Mouse (Mus musculus) heart, postnatal 4 days (tissue): Measurements from ENCODE around the gene Srgap3. TPM values are rescaled to one million over a fixed set of nuclear protein-coding genes. Genes with fewer than 3 reads are reported as not detected.
"Not testable (repeated sequence)": the region's sequence is repeated elsewhere in the genome, so short reads cannot be mapped to it uniquely, and the experiment has no call there.

Experiments
- DNase-seq: peaks from one replicate; pipeline ENCODE4 v3.0.0; 2021
- total RNA-seq, 2 experiments: library from RNA; stranded (reverse); gene quantifications; 2 replicates each; pipeline ENCODE4 v1.2.3; 2021

Gene Srgap3
- total RNA-seq, 2 experiments from 2014 or later = 2.9 to 3.0 TPM

- no peak for DNase-seq
Measured at GRCm38 (mm10) chr6:112907887-112908584, 39.0 kb downstream of the Srgap3 start.

GRCm38 (mm10) chr6:112903796-112904195, 43.3 kb downstream of the Srgap3 start:
- DNase-seq = no peak

GRCm38 (mm10) chr6:112903226-112903625, 43.8 kb downstream of the Srgap3 start:
- DNase-seq = no peak

GRCm38 (mm10) chr6:112902791-112903190, 44.3 kb downstream of the Srgap3 start:
- no peak for DNase-seq

GRCm38 (mm10) chr6:112900306-112900705, 46.8 kb downstream of the Srgap3 start:
- DNase-seq = no peak

- DNase-seq = no peak
Measured at GRCm38 (mm10) chr6:112899711-112900110, 47.4 kb downstream of the Srgap3 start.

- no peak for DNase-seq
Measured at GRCm38 (mm10) chr6:112899276-112899675, 47.8 kb downstream of the Srgap3 start.

GRCm38 (mm10) chr6:112898435-112898834, 48.6 kb downstream of the Srgap3 start:
- no peak for DNase-seq

GRCm38 (mm10) chr6:112896372-112896771, 50.7 kb downstream of the Srgap3 start:
- no peak for DNase-seq

- peak; percentile 14 for DNase-seq
Measured at GRCm38 (mm10) chr6:112890331-112890751, 56.7 kb downstream of the Srgap3 start.

- no peak for DNase-seq
Measured at GRCm38 (mm10) chr6:112883588-112884135, 63.4 kb downstream of the Srgap3 start.

- DNase-seq = no peak
Measured at GRCm38 (mm10) chr6:112880048-112880534, 67.0 kb downstream of the Srgap3 start.

- DNase-seq = peak; percentile 17
Measured at GRCm38 (mm10) chr6:112879154-112879553, 67.9 kb downstream of the Srgap3 start.

GRCm38 (mm10) chr6:112873089-112873835, 73.8 kb downstream of the Srgap3 start:
- DNase-seq = no peak

- no peak for DNase-seq
Measured at GRCm38 (mm10) chr6:112871241-112871780, 75.8 kb downstream of the Srgap3 start.

GRCm38 (mm10) chr6:112868197-112868957, 78.7 kb downstream of the Srgap3 start:
- DNase-seq = no peak

GRCm38 (mm10) chr6:112866096-112866495, 81.0 kb downstream of the Srgap3 start:
- no peak for DNase-seq

GRCm38 (mm10) chr6:112865021-112865531, 82.0 kb downstream of the Srgap3 start:
- DNase-seq = peak; percentile 20

GRCm38 (mm10) chr6:112862465-112862864, 84.6 kb downstream of the Srgap3 start:
- no peak for DNase-seq

- DNase-seq = peak; percentile 14
Measured at GRCm38 (mm10) chr6:112861351-112862297, 85.4 kb downstream of the Srgap3 start.

- DNase-seq = not testable (repeated sequence)
Measured at GRCm38 (mm10) chr6:112860290-112860689, 86.8 kb downstream of the Srgap3 start.
